Mouse (Mus musculus) liver, embryonic 11.5 days (tissue): ENCODE measurements at regions not wholly inside any gene's neighbourhood (a gene's known extent, or its start where the extent isn't known, plus 50 kb on each side); places are given as distances from the start of the nearest gene placed in this dataset.

Experiments used
- ATAC-seq: fragments of 200-750 bp; cut with Nextera tagmentation; replicated peaks from 2 replicates; pipeline ENCODE4 v1.8.0; 2017; ENCODE audit warnings: moderate number of reproducible peaks, mild to moderate bottlenecking, moderate TSS enrichment, moderate library complexity; ENCODE audit not compliant: low FRiP score
- DNase-seq: peaks from one replicate; pipeline ENCODE4 v3.0.0-alpha.2; 2017; ENCODE audit warnings: low spot score
- H3K27ac ChIP-seq: fragments of 300-500 bp; sonication (generic); 2 replicates; pipeline ENCODE4 v1.5.1; 2014; ENCODE audit warnings: mild to moderate bottlenecking, low read depth, low read length, control low read depth
- H3K27me3 ChIP-seq: fragments of 300-500 bp; sonication (generic); replicated peaks from 2 replicates; pipeline ENCODE4 v1.6.1; 2014; ENCODE audit warnings: low read length, mixed read lengths; ENCODE audit not compliant: control insufficient read depth, insufficient read depth
- H3K36me3 ChIP-seq: fragments of 300-500 bp; sonication (generic); 2 replicates; pipeline ENCODE4 v1.6.1; 2014; ENCODE audit warnings: mild to moderate bottlenecking, low read length, moderate library complexity, mixed read lengths; ENCODE audit not compliant: control insufficient read depth, insufficient read depth
- H3K4me1 ChIP-seq: fragments of 300-500 bp; sonication (generic); replicated peaks from 2 replicates; pipeline ENCODE4 v1.6.1; 2014; ENCODE audit warnings: low read length, mixed read lengths; ENCODE audit not compliant: control insufficient read depth, insufficient read depth
- H3K4me2 ChIP-seq: fragments of 300-500 bp; sonication (generic); 2 replicates; pipeline ENCODE4 v1.6.1; 2014; ENCODE audit warnings: mild to moderate bottlenecking, control low read depth, moderate library complexity
- H3K4me3 ChIP-seq: fragments of 300-500 bp; sonication (generic); 2 replicates; pipeline ENCODE4 v1.5.1; 2014; ENCODE audit warnings: low read depth, low read length, control low read depth
- H3K9ac ChIP-seq: fragments of 300-500 bp; sonication (generic); 2 replicates; pipeline ENCODE4 v1.6.1; 2014; ENCODE audit warnings: low read depth, low read length, control low read depth
- H3K9me3 ChIP-seq: fragments of 300-500 bp; sonication (generic); 2 replicates; pipeline ENCODE4 v1.6.1; 2016; ENCODE audit warnings: low read length, inconsistent platforms, mixed read lengths; ENCODE audit not compliant: control insufficient read depth
- WGBS: fragments of 180-500 bp; shearing (Covaris S2); extraction: QIAGEN DNeasy Blood & Tissue Kit; methylation state at CpG from one replicate; pipeline ENCODE4 v1.1.7; 2014; 5-methylcytosine and 5-hydroxymethylcytosine counted together

DNA sequence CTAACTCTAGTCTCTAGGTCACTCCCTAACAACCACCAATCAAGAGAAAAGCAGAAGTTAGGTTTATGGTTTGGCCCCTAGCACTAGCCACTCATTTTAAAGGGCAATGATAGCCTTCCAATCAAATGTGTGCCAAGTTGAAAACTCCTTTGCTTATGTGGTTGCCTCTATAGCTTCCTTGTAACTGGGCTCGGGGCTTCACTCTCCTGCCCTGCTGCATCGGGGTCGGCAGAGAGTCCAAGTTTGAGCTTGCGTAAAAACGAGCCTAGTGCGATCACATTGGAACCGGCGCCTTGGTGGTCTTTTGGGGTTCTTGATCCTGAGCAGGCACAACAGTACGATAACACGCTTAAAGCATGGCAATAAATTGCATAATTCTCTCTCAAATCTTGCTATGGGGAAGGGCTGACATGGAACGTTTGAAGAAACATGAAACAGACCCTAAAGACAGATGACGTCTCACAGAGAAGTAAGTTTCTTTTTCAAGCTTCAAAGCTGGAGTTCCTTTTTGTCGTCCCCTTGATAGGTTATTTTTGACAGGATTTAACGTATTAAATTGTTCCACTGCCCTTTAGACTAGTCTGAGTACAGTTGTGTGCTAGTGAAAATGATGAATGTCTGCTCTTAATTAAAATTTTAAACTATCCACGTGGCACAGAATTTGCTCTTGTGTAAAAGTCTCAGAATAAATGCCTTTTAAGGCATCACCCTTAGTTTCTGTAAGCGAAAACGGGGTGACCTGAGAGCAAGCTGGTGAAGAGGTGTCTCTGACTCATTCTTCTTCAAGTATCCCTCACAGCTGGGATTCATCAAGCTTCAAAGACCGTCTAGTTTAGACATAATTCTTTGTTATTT, 52.0 kb downstream of the 4930426L09Rik start:
- H3K27ac ChIP-seq, result no peak overlapping the region
- H3K27me3 ChIP-seq, result no peaks in the 10 kb centered on the region
- no peak overlapping the region for H3K9ac ChIP-seq
- no peak for DNase-seq
- H3K9me3 ChIP-seq, result no peaks in the 10 kb centered on the region
- 55% methylated on average over 18 of the region's 18 CpGs for WGBS
- no peaks in the 10 kb centered on the region; the same call in 1 of the 2 replicates for H3K4me1 ChIP-seq
- no peak for ATAC-seq
- no peak overlapping the region for H3K4me3 ChIP-seq
- H3K36me3 ChIP-seq, result no peaks in the 10 kb centered on the region
- H3K4me2 ChIP-seq, result peak overlapping the region; percentile 9; the same call in 1 of the 2 replicates

GRCm38 (mm10) chr2:19055500-19055899, 57.4 kb downstream of the 4930426L09Rik start:
- WGBS, result 51% methylated on average over 2 of the region's 2 CpGs
- Histone ChIP-seq H3K27ac (no peak overlapping the region), H3K36me3 (no peaks in the 10 kb centered on the region), H3K9me3 (no peaks in the 10 kb centered on the region), H3K4me1 (no peaks in the 10 kb centered on the region), H3K4me3 (no peak overlapping the region), H3K9ac (no peak overlapping the region), H3K4me2 (no peak overlapping the region), H3K27me3 (no peaks in the 10 kb centered on the region)
- DNase-seq (no peak), ATAC-seq (no peak)

GRCm38 (mm10) chr2:19057859-19058258, 59.7 kb downstream of the 4930426L09Rik start:
- H3K4me3 ChIP-seq, result no peak overlapping the region
- ATAC-seq, result no peak
- no peak overlapping the region for H3K9ac ChIP-seq
- no peak overlapping the region for H3K4me2 ChIP-seq
- no peaks in the 10 kb centered on the region for H3K27me3 ChIP-seq
- no peak for DNase-seq
- 53% methylated on average over 5 of the region's 5 CpGs for WGBS
- no peaks in the 10 kb centered on the region for H3K9me3 ChIP-seq
- no peaks in the 10 kb centered on the region for H3K4me1 ChIP-seq
- no peaks in the 10 kb centered on the region for H3K36me3 ChIP-seq
- no peak overlapping the region for H3K27ac ChIP-seq

GRCm38 (mm10) chr2:19058765-19059164, 60.6 kb downstream of the 4930426L09Rik start:
- H3K4me3 ChIP-seq, result no peak overlapping the region
- no peak overlapping the region for H3K27ac ChIP-seq
- ATAC-seq (no peak), DNase-seq (no peak)
- H3K27me3 ChIP-seq, result no peaks in the 10 kb centered on the region
- no peaks in the 10 kb centered on the region for H3K36me3 ChIP-seq
- no peaks in the 10 kb centered on the region for H3K9me3 ChIP-seq
- no peak overlapping the region for H3K9ac ChIP-seq
- WGBS, result 67% methylated on average over 3 of the region's 3 CpGs
- H3K4me1 ChIP-seq, result no peaks in the 10 kb centered on the region
- H3K4me2 ChIP-seq, result no peak overlapping the region

DNA sequence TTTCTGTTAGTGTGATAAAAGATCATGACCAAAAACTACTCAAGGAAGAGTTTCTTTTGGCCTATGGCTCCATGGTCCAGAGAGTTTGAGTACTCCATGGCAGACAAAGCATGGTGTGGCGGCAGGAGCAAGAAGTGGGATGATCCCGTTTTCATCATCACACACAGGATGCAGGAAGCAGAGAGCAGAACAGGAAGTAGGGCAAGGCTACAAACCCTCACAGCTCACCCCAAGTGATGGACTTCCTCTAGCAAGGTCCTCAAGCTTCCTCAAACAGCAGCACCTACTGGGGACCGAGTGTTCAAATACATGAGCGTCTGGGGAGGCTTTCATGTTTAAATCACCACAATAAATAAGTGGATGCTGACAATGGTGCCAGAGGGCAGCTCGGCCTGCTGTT, 61.1 kb downstream of the 4930426L09Rik start:
- Histone ChIP-seq H3K27ac (no peak overlapping the region), H3K36me3 (no peaks in the 10 kb centered on the region), H3K4me3 (no peak overlapping the region), H3K9ac (no peak overlapping the region), H3K27me3 (no peaks in the 10 kb centered on the region), H3K9me3 (no peaks in the 10 kb centered on the region), H3K4me2 (no peak overlapping the region), H3K4me1 (no peaks in the 10 kb centered on the region)
- no peak for ATAC-seq
- WGBS, result 41% methylated on average over 5 of the region's 5 CpGs
- DNase-seq, result no peak

GRCm38 (mm10) chr2:19060218-19060915, 62.2 kb downstream of the 4930426L09Rik start:
- Histone ChIP-seq H3K4me1 (no peaks in the 10 kb centered on the region; the same call in 1 of the 2 replicates), H3K9me3 (no peaks in the 10 kb centered on the region), H3K27ac (no peak overlapping the region), H3K36me3 (no peaks in the 10 kb centered on the region), H3K4me2 (no peak overlapping the region), H3K9ac (no peak overlapping the region), H3K4me3 (no peak overlapping the region), H3K27me3 (no peaks in the 10 kb centered on the region)
- no peak for DNase-seq
- ATAC-seq, result no peak
- WGBS, result 83% methylated on average over 9 of the region's 9 CpGs

DNA sequence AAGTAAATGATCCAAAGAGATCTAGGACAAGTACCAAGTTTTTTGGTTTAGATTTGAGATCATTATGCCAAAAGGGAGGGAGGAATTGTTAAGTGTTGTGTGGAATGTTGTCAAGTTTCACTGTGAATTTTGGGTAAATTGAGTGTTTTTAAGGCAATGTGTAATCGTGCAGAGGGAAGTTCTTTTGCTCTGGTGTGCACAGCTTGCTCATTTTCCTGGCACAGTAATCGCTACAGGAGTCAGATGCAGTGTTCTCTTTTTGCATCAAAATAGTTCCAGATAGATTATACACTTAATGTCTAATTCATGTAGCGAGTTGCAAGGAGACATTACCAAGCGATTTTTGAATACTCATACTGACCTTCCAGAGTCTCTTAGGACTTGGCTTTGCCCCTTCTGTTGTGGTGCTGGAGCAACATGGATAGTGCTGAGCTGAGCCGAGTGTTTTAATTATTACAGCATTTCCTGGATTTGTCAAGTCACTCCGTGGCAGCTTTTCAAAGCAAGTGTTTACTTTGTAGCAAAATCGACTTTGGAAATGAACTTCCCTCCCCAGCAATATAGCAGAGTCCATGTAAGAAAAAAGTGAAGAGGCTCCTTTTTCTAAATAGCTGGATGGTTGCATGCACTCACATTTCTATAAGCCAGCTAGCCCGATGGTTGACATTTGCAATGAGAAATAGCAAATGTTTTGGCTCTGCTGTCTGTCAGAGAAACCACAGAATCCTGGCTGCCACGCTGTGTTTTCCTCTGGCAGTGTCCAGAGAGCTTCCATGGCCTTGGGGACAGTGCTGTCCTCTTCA, 66.6 kb downstream of the 4930426L09Rik start:
- Histone ChIP-seq H3K27me3 (no peaks in the 10 kb centered on the region), H3K27ac (no peak overlapping the region), H3K4me3 (no peak overlapping the region), H3K4me2 (no peak overlapping the region), H3K9me3 (no peaks in the 10 kb centered on the region), H3K36me3 (no peaks in the 10 kb centered on the region), H3K9ac (no peak overlapping the region), H3K4me1 (no peaks in the 10 kb centered on the region; the same call in 1 of the 2 replicates)
- no peak for ATAC-seq
- 51% methylated on average over 9 of the region's 9 CpGs for WGBS
- DNase-seq, result no peak

DNA sequence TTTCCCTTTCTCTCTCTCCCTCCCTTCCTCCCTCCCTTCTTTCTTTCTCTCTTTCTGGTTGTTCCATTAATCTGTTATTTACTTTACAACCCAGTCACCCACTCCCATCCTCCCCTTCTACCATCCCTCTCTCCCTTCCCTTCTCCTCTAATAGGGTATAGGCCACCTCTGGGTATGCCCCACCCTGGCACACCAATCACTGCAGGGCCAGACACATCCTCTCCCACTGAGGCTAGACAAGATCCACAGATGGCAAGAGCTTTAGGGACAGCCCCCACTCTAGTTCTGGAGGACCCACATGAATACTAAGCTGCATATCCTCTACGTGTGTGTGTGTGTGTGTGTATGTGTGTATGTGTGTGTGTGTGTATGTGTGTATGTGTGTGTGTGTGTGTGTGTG, 67.4 kb downstream of the 4930426L09Rik start:
- WGBS, result 72% methylated on average over 1 of the region's 1 CpGs
- ATAC-seq (no peak), DNase-seq (no peak)
- no peaks in the 10 kb centered on the region for H3K9me3 ChIP-seq
- H3K4me3 ChIP-seq, result no peak overlapping the region
- H3K27ac ChIP-seq, result no peak overlapping the region
- no peak overlapping the region for H3K9ac ChIP-seq
- H3K27me3 ChIP-seq, result no peaks in the 10 kb centered on the region
- no peaks in the 10 kb centered on the region; the same call in 1 of the 2 replicates for H3K4me1 ChIP-seq
- no peak overlapping the region for H3K4me2 ChIP-seq
- no peaks in the 10 kb centered on the region for H3K36me3 ChIP-seq
